Mouse (Mus musculus) gastrocnemius, postnatal 25 days (tissue): ENCODE results near the gene Nell1. TPM values are rescaled to one million over a fixed set of nuclear protein-coding genes. Genes with fewer than 3 reads are reported as not detected.

Experiments
- DNase-seq: peaks from one replicate; pipeline ENCODE4 v3.0.0; 2022
- total RNA-seq, 2 experiments: library from RNA; stranded (reverse); gene quantifications; 1 replicate in 1 of 2; 2 replicates in 1 of 2; pipeline ENCODE4 v1.2.3; 2021

Gene Nell1
- total RNA-seq, 2 experiments from 2014 or later: 0.28 TPM; not detected in 1

DNA sequence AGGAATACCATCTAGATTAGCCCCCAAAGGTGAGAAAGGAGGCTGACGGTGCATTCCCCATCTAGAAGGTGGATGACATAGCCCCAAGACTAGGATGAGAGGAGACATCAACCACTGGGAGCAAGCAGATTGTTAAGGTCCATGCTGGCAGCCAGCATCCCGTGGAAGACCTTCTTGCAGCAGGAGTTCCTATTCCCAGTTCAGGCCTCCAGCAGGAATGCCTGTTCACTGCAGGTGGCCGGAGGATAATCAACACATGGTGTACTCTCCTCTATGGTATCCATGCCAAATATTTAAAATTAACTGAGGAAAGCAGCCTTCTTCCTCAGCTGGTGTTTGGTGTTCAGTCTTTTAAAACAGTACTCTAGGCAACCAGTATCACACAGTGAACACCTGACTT is 574.9 kb downstream of the Nell1 start:
- no peak for DNase-seq

DNA sequence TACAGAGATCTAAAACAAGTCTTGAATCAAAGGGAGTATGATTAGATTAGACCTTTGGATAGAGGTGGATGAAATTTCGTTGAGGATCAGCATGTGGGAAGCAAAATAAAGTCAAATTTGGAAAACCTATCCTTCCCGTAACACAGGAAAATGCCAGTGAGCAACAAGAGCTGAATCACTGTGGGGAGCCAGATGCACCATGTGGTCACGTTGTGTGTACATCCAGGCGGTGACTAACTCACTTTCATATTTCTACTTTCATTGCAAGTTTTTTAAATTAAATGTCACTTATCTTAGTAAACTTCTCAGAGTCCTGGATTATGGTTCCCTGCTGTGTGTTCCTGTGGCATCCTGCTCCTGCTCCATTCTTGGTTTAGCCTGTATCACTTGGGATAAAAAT is 576.8 kb downstream of the Nell1 start:
- no peak for DNase-seq

DNA sequence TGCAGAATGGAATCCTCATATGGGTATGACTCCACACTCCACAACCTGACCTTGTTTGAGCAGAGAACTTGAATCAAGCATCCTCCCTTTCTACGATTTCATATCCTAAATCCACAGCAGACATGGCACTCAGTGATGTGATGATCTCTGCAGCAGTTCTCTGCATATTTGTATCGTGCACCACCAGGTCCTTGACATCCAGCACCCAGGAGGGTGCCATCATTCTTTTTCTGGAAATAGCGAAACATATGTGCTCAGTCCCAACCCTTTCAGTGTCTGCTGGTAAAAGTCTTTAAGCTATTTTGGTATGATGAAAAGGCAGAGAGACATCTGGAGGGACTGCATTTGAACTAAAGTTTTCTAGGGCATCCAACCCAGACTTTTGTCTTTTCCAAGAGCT is 588.0 kb downstream of the Nell1 start:
- no peak for DNase-seq

DNA sequence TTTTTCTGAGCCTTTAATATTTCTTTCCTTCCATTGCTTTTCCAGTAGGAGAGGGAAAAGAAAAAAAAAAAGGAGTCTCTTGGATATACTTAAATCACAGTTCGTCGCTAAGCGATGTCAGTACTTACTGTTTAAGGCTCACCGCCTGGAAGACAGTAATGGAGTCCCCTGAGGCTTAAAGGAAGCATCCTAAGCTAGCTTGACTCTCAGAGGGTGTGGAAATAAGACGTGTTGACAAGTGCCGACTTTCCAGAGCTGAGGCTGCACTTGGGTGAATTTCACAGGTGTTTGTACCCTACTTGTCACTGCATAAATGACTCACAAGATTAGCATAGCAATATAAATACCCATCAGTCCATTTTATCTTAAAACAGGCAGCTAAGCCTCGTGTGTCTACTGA is 599.2 kb downstream of the Nell1 start:
- DNase-seq: no peak

DNA sequence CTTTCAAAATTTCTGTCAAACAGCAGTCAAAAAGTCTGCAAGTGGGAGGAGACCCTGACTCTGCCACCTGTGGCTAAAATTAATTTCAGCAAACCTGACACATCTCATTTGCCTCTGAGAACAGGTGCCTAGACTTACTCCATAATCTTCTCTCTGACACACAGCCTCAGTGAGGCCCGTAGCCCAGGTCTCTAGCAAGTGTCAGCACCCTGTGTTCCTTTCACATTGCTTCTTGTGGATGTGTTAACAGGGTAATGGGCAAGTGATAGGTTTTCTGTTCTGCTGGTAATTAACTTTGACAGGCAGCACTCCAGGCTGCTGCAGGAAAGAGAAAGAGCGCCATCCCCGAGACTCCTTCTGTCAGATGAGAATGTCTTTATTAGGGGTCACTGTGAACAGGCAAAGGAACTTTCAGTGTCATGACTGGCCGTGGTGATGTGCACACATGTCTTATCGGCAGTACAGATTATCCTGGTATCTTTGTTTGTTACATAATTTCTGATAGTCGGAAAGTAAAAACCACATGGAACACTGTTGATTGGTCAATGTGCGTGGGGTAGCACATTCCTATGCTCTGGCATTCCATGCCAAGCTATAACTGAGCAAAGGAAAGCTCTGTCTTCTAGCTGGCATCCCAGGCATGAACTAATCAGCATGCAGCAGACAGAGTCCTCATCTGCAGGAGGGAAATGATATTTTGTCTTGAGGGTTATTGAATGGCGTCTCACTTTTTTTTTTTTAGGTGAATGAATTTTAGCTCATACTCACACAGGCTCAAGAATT is 614.2 kb downstream of the Nell1 start:
- DNase-seq: no peak

DNA sequence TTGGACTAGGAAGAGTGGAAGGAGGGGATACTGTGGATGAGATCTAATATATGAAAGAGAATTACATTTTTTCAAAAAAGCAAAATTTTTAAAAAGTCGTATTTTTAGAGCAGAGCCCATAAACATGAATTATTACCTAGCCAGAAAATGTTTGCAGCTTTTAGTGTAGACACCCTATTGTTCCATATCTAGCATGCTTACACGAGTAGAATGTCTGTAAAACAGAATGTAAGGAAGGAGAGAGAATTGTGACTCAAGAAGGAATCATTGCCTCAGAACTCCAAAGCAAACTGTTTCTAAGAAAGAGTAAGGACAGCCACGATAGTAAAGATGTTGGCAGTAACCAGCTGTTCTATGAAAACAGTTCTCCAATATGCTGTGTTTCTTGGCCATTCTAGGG is 624.2 kb downstream of the Nell1 start, which contains the start of gene 4933405O20Rik:
Gene 4933405O20Rik (plus strand): TSS at position 301 of the 400 bp plus-strand sequence.
- no peak for DNase-seq

DNA sequence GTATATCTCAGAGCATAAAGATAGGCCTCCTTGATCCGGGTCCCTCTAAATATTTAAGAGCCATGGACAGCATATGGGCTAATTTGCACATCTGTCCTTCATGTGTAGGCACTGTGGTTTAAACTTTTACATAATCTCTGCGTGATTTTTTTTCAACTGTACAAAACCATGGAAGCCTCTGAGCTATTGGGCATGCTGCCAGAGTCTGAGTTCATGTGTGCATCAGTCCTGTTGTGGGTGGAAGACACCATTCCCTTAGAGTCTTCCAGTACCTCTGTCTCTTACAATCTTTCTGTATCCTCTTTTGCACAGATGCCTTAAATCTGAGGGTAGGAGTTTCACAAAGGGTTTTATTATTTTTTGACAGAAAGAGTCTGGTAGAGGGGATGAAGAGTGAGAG is 639.4 kb downstream of the Nell1 start:
- DNase-seq: no peak

DNA sequence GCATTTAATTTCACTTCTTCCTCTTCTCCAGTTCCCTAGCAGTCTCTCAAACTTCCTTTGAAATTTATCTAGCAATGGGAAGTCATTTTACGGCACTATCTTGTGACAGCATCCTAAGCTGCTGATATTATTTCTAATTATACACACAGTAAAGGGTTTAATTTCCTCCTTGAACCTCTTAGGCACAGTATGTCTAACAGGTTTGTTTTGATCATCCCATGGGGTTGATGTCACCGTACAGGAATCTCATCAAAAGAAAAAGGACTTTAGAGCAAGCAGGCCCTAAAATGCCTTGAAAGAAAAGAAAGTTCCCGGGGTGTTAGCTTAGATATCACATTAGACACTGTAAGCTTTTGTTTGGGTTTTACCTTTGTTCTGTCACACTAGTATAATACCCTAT is 654.5 kb downstream of the Nell1 start:
- no peak for DNase-seq

DNA sequence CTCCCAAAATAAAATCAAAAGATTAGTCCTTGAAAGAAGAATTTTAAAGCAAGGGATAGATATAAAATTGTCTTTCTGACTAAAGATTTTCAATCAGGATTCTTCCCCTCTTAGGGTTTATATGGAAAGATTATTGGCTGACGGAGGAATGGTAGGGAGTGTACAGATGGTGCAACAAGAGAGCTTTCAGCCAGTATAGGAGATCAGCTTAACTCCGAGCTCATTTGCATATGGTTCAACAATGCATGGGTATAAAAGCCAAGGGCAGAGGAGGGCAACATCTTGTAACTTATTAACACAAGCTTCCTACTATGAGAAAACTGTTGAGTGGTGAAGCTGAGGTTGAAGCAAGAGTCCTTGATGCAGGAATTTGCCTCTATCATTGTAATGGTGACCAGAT is 658.5 kb downstream of the Nell1 start:
- DNase-seq: no peak

DNA sequence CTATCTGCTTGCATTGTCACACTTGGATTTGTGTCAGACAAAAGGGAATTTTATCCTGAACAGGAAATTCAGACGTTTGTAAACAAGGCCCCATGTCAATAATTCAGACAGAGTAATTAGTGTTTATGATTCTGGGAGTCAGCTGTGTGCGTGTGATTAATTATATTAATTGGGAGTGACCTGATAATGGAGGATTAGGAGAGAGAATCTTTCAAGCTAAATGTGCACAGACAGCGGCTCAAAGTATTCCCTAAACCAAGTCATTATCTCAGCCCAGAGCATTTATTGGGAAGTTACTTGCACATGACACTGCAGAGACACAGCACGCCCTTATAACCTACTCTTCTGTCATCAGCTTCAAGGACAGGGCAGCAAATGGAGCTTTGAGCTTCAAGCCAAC is 697.6 kb downstream of the Nell1 start:
- DNase-seq: no peak

DNA sequence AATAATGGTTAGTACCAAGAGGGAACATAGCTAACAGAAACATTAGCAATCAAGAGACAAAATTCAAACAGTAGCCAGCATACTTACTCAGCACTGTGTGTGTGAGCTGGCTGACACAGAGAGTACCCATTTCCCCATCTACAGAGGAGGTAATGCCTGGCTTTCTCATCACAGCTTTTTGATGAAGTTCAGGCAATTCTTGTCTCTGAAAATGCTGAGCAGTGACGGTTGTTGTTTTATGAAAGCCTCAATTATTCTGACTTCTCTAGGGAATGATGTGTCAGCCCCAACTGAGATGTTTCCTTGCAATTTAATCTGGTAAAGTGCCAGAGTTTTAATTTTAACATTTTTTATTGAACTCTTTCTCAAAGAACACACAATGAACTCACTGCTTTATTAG is 700.8 kb downstream of the Nell1 start:
- DNase-seq: no peak

DNA sequence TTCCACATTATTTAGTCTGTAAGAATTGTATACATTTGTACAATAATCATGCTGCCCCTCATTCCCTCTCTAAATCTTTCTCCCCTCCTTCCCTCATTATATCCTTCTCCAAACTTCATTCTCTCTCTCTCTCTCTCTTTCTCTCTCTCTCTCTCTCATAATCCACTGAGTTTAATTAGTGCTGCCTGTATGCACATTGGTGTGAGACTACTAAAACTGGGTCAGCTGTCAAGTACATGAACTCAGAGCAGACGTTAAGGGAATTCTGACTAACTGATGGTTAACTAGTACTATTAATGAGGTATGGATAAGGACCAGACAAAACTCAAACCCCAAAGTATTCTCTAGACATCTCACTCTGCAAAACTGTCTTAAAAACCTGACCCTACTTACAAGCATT is 702.8 kb downstream of the Nell1 start:
- DNase-seq: no peak

DNA sequence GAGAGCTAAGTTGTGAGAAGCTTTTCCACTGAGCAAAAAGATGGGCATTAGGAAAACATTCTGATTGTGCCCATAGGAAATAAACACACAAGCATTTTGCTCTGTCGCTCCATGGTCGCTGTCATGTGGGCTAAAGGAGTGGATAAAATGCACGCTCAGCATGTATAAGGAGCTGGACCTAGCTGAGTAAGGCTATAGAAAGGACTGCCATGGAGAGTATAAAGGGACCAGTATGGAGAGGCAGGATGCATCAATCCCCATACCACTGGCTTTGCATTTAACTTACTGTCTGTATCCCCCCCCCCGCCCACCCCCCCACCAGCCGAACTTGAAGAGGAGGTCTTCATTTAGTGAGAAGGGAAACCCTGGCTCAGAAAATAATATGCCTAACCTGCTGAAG is 711.7 kb downstream of the Nell1 start:
- no peak for DNase-seq

DNA sequence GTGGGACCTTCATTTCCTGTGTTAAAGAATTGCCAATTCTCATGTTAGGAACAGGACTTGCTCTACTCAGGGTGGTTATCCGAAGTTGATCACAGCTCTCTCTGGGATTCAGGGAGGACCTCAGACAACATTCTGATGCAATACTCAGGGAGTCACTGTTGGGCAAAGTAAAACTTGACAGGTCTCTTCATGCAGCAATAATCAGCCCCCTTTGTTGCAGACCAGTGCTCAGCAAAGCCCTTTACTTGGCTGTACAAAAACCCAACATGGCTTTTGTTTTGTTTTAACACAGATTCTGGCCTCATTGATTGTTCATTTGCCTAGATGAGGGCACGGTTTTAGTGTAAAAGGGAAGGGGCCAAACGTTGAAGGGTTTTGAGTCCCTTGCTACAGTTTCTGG is 750.5 kb downstream of the Nell1 start:
- DNase-seq: no peak

DNA sequence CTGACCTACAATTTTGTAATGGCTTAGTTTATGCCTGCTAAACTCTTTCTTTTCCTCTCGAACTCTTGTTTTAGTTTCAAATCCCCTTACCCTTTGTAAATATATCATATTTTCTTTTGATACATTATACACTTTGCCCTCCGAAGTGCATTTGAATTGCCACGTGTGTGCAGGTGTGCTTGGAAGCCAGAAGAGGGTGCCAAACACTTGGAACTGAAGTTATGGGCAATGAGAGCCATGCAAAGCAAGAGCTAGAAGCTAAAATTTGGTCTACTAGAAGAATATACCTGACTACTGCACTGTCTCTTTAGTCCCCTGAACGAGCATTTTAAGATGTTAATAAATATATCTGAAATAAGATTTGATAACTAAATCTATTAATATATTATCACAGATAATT is 756.3 kb downstream of the Nell1 start:
- no peak for DNase-seq

DNA sequence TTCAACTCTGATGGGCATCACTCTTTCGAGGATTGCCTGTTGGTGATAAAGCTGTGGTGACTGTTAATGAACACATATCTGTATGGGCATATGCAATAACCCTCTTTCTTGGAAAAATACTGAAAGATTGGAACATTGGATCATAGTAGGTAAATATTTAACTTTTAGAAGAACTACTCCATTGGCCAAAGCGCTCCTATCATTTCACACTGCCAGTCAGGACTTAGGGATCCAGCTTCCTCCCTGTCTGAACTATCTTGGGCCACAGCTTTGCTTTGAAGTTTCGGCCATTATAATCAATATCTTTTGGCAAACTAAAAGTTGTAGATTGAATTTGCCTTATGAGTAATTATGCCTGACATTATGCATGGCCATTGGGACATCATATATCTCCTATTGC is 780.9 kb downstream of the Nell1 start:
- DNase-seq: no peak

DNA sequence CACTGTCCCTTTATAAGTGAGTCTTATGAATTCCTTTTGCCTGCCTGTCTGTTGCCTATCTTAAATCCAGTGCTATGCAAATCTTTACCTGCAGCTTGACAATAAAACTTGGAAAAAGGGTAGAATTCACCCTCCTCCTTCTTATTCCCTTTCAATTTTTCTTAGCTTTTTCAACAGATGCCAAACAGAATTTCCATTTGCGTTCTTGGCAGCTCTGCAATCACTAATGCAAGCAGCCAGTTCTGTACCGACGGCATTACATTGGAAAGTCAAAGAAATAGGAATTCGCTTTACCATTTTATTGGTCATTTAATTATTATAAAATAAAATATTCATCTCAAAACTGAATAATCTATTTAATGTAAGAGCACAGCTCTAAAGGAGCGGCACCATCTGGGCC is 781.7 kb downstream of the Nell1 start:
- no peak for DNase-seq

DNA sequence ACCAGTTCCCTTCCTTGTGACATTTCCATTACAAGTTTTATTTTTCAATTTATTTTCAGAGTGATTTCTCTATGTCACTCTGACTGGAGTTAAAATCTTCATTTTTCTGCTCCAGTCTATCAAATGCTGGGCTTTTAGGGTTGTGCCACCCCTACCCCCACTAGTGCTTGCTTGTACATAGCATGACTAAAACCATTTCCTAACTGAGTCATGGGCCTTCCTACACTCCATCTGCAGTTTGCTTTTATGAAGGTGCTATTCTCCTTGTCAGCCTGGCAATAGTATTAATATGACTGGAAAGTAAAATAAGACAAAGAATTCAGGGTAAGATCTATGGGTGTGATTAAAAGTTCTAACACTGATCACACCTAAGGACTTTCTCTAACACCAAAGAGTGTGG is 798.9 kb downstream of the Nell1 start:
- DNase-seq: no peak

DNA sequence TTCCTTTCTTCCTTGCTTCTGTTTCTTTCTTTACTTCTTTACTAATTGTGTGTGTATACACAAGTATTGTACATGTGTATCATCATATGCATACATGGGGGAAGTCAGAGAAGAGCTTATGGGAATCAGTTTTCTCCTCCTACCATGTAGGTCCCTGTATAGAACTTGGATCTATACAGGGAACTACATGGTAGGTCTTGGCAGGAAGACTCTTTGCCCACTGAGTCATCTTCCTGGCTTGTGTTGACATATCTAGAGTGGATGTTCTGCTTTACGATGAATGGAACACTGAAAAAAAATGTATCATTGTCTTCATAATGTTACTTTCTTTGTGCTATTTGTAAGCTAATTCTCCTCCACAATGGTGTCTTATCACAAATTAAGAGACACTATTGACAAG is 806.4 kb downstream of the Nell1 start:
- no peak for DNase-seq

DNA sequence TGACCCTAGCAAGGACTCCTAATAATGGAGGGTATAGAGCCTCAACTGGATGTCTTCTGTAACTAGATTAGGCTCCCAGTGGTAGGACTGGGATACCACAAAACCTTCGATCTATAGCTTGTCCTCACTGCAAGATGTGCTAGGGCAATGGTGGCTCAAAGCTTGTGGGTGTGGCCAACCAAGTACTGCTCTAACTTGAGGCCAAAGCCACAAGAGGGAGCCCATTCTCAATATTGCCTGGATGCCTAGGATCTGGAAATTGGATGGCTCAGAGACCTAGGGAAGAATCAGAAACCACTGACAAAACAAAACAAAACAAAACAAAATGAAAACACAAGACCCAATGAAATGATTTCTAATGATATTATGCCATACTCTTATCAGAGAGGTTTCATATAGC is 809.0 kb downstream of the Nell1 start:
- DNase-seq: no peak

DNA sequence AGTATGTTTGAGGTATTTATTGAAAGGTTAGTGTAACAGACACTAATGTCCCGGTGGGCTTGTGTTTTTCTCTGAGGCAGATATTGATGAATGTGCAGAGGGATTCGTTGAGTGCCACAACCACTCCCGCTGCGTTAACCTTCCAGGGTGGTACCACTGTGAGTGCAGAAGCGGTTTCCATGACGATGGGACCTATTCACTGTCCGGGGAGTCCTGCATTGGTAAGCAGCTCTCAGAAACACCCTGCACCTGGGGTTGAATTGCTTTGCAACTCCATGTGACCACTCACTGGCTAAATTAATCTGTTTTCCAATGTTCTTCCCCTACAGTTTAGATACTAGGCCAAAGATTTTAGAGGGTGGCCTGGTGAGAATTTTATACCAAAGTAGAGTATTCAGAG is 851.5 kb downstream of the Nell1 start:
- no peak for DNase-seq

DNA sequence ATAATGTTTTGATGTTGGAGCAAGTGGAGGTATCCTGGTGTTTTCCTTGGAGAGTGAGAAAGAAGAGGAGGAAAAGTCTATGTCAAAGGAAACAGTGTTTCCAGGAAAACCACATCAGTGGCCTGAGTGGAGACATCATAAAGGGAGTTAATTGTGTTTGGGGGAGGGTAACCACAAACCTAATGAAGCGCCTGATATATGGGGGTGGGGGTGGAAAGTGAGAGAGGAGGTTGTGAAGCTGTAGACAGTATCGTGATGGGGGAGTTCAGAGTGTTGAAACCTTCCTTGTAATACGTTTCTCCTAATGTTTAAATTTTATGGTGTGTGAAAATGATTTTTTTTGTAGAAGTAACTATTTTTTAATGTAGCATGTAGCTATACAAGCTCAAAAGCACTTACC is 858.1 kb downstream of the Nell1 start:
- no peak for DNase-seq

DNA sequence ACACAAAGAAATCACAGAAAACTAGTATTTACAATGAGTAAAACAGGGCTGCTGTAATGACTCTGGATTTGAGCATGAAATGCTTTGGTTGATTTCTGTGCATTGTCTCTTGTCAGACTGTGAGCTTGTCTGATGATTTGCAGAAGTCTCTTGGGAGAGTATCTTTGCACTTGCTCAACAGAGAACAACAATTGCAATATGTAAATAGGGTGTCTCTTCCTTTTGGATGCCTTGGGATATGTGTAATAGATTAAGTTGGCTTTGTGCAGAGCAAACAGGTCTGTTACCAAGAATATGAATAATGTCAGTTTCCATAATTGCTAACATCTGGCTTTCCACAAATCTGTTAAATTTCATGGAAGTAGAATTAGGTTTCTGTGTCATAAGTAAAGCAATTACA is 868.0 kb downstream of the Nell1 start:
- DNase-seq: no peak

DNA sequence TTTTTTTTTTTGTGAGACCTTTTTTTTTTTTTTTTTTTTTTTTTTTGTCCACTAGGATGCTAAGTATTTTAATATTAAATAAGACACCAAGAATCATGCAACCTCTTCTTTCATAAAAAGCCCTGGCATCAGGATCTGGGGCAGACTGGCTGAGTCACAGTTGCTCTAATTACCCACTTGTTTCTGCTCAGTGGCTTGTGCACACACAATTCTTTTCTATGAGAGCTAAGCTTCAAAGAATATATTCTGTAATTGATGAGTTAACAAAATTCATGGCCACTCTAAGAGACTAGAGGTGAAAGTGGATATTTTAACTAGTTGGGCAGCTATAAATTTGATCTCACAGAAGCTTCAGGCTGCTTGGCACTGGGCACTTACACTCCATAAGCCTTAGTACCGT is 873.3 kb downstream of the Nell1 start:
- DNase-seq: no peak

DNA sequence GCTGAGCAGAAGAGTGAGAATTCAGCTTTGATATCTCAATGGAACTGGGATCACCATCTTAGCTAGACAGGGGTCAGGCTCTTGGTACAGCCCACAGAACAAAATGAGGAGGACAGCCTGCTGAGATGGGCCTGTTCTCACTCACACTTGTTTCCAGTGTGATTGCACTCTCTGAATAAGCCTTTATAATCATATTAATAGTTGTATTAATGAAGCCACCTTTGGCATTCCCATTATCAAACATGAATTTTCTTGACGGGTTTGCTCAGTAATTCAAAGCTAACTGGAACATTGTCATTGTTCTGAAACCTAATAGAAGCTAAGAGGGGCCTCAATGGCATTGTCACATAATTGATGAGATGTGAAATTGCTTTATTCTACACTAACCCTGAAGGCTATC is 875.6 kb downstream of the Nell1 start:
- no peak for DNase-seq
